Mouse (Mus musculus) heart, postnatal 0 days (tissue): ENCODE measurements around the gene Ankrd17. TPM values are rescaled to one million over a fixed set of nuclear protein-coding genes. Genes with fewer than 3 reads are reported as not detected.

Experiments used
- ATAC-seq: fragments of 200-750 bp; cut with Nextera tagmentation; 2 replicates; pipeline ENCODE4 v1.8.0; 2017; ENCODE audit warnings: low read depth, moderate number of reproducible peaks, moderate library complexity; ENCODE audit not compliant: insufficient read depth
- DNase-seq: peaks from one replicate; pipeline ENCODE4 v3.0.0-alpha.2; 2016; ENCODE audit warnings: low spot score
- H3K27ac ChIP-seq: fragments of 300-500 bp; sonication (generic); 2 replicates; pipeline ENCODE4 v1.5.1; 2014; ENCODE audit warnings: low read depth, mild to moderate bottlenecking
- H3K27me3 ChIP-seq: fragments of 300-500 bp; sonication (generic); 2 replicates; pipeline ENCODE4 v1.6.1; 2014; ENCODE audit warnings: low read length, mixed read lengths; ENCODE audit not compliant: control insufficient read depth, insufficient read depth
- H3K36me3 ChIP-seq: fragments of 300-500 bp; sonication (generic); replicated peaks from 2 replicates; pipeline ENCODE4 v1.6.1; 2014; ENCODE audit warnings: low read length, mixed read lengths; ENCODE audit not compliant: control insufficient read depth, insufficient read depth
- H3K4me1 ChIP-seq: fragments of 300-500 bp; sonication (generic); 2 replicates; pipeline ENCODE4 v1.6.1; 2014; ENCODE audit warnings: antibody characterized with exemption; ENCODE audit not compliant: control insufficient read depth, insufficient read depth
- H3K4me2 ChIP-seq: fragments of 300-500 bp; sonication (generic); 2 replicates; pipeline ENCODE4 v1.6.1; 2014; ENCODE audit warnings: low read depth, mild to moderate bottlenecking, low read length, moderate library complexity
- H3K4me3 ChIP-seq: fragments of 300-500 bp; sonication (generic); 2 replicates; pipeline ENCODE4 v1.5.1; 2014; ENCODE audit warnings: low read depth, low read length
- H3K9ac ChIP-seq: fragments of 300-500 bp; sonication (generic); replicated peaks from 2 replicates; pipeline ENCODE4 v1.6.1; 2014; ENCODE audit warnings: low read depth, low read length, mixed read lengths
- H3K9me3 ChIP-seq: fragments of 300-500 bp; sonication (generic); replicated peaks from 2 replicates; pipeline ENCODE4 v1.6.1; 2016; ENCODE audit warnings: low read length; ENCODE audit not compliant: control insufficient read depth
- CTCF ChIP-seq: IDR thresholded peaks from 2 replicates; pipeline ENCODE4 v1.5.1; 2016; ENCODE audit warnings: antibody characterized with exemption, control low read depth, low read depth
- EP300 ChIP-seq: IDR thresholded peaks from 2 replicates; pipeline ENCODE4 v1.6.1; 2016; ENCODE audit warnings: antibody characterized with exemption, low read depth
- WGBS: fragments of 180-500 bp; shearing (Covaris S2); extraction: QIAGEN DNeasy Blood & Tissue Kit; methylation state at CpG from one replicate; pipeline ENCODE4 v1.1.7; 2014; 5-methylcytosine and 5-hydroxymethylcytosine counted together
- polyA plus RNA-seq: library from polyadenylated mRNA; unstranded; fragments of >200 nt; fragmentation: Nextera tagmentation; extraction: Ambion mirVana; gene quantifications from 2 replicates; pipeline ENCODE4 v1.2.1, GENCODE M21; 2015
- total RNA-seq: library from RNA; depleted of rRNA; stranded (reverse); fragments of >200 nt; gene quantifications from 2 replicates; pipeline ENCODE4 v1.2.3, GENCODE M21; 2014; ENCODE audit warnings: low replicate concordance

Gene Ankrd17
- total and polyA plus RNA-seq, 2 experiments from 2014 or later, result 13.0 to 49.0 TPM

DNA sequence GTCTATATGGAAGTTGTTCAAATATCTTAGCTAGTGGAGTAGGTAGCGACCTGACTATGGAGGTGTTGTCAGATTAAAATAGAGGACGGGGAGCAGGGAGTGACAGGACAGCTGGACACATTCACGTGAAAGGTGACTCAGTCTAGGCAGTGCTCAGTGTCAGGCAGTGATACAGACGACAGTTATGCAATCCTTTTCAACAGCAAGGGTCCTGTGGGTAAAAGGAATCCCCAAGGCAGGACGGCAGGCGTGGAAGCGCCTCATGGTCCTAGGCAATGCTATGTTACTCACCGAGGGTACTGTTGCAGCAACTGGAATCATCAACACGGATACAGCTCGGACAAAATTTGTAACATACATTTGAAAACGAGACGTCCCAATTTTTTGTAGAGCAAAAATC is 149.2 kb downstream of the Ankrd17 start:
- H3K27me3 ChIP-seq, result no peaks in the 10 kb centered on the region
- H3K4me2 ChIP-seq, result no peak overlapping the region
- H3K27ac ChIP-seq, result no peak overlapping the region
- DNase-seq (no peak), ATAC-seq (no peak)
- WGBS, result 85% methylated on average over 12 of the region's 12 CpGs
- TF ChIP-seq EP300 (no peak), CTCF (no peak)
- peaks cover 55% of the 10 kb centered on the region for H3K36me3 ChIP-seq
- H3K4me3 ChIP-seq, result no peak overlapping the region
- no peaks in the 10 kb centered on the region for H3K9me3 ChIP-seq
- H3K4me1 ChIP-seq, result no peaks in the 10 kb centered on the region
- H3K9ac ChIP-seq, result no peak overlapping the region

DNA sequence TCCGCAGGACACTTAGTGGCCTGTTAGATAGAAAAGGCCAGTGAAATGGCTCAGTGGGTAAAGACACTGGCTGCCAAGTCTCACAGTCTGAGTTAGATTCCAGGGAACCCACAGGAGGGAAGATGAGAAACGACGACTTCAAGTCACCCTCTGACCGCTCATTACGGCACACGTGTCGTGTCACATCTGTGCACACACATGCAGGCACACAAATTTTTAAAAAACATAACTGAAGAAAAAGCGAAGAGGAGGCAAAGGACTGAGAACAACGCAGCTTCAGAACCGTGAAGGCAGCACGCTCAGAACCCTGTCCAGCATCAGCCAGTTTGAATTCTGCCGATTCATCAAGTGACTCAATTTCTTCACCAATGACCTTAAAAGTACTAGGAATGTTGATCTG is 153.0 kb downstream of the Ankrd17 start:
- WGBS, result 96% methylated on average over 12 of the region's 12 CpGs
- no peaks in the 10 kb centered on the region for H3K9me3 ChIP-seq
- no peak overlapping the region for H3K4me3 ChIP-seq
- TF ChIP-seq EP300, result no peak
- H3K36me3 ChIP-seq, result peaks cover 39% of the 10 kb centered on the region
- no peaks in the 10 kb centered on the region for H3K4me1 ChIP-seq
- no peak overlapping the region for H3K27ac ChIP-seq
- H3K9ac ChIP-seq, result no peak overlapping the region
- H3K4me2 ChIP-seq, result no peak overlapping the region
- no peaks in the 10 kb centered on the region for H3K27me3 ChIP-seq
- DNase-seq (no peak), ATAC-seq (no peak)

DNA sequence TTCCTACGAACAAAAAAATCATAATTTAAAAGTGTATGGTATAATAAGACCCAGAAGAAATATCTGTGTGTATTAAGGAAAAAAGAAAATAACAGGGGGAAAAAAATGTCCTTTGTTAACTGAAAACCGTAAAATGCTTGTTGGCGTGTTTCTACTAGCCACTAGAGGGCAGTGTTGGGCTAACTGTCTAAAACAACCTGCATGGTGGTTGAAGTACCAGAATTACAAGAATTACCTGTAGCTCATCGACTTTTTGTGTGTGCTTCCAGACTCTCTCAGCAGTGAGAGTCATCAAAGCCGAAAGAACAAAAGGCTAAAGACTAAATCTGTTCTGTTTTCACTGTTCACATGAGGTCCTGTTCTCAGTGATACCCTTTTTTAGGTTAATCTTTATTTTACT is 163.2 kb downstream of the Ankrd17 start:
- DNase-seq, result peak; percentile 36
- ATAC-seq, result no peak

DNA sequence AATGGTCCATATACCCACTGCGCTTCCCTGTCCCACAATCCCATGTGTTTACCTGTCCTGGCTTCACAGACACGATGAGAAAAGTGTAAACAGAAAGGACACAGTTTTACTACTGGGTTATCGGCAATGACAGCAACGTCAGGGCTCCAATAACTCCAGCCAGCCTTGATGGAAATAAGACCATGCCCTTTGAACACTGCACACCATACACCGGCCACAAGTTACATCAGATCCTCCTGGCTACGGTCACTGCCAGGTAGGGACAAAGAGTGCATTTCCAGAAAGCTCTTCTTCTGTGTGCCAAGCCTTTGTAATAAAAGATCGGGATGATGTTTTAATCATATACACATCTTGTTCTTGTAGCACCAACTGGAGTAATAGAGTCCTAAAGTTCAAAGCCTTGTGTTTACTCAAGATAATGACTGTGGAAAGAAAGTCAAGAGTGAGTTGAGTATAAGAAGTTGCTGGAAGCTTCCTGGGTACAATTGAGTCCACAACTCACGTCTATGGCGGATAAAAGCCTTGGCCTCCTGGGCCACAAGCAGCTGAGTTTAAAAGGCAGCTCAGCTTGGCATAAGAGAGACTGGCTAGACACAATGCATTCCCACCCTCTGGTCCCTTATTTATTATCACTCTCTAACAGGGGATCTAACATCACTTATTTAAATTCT is 163.8 kb downstream of the Ankrd17 start:
- Histone ChIP-seq H3K4me2 (no peak overlapping the region), H3K4me3 (no peak overlapping the region), H3K9ac (no peak overlapping the region), H3K9me3 (no peaks in the 10 kb centered on the region), H3K27ac (no peak overlapping the region), H3K4me1 (no peaks in the 10 kb centered on the region), H3K27me3 (no peaks in the 10 kb centered on the region), H3K36me3 (no peaks in the 10 kb centered on the region)
- ATAC-seq, result no peak
- WGBS, result 74% methylated on average over 9 of the region's 9 CpGs
- DNase-seq, result no peak
- TF ChIP-seq CTCF, result no peak
- no peak for TF ChIP-seq EP300

More for the DNA sequence above, 163.2 kb downstream of the Ankrd17 start:
- Histone ChIP-seq H3K4me2 (no peak overlapping the region), H3K36me3 (no peaks in the 10 kb centered on the region), H3K4me1 (no peaks in the 10 kb centered on the region), H3K27ac (no peak overlapping the region), H3K4me3 (no peak overlapping the region), H3K9ac (no peak overlapping the region), H3K9me3 (no peaks in the 10 kb centered on the region), H3K27me3 (no peaks in the 10 kb centered on the region)
- TF ChIP-seq EP300 (no peak), CTCF (peak; percentile 79)
- 14% methylated on average over 5 of the region's 5 CpGs for WGBS

DNA sequence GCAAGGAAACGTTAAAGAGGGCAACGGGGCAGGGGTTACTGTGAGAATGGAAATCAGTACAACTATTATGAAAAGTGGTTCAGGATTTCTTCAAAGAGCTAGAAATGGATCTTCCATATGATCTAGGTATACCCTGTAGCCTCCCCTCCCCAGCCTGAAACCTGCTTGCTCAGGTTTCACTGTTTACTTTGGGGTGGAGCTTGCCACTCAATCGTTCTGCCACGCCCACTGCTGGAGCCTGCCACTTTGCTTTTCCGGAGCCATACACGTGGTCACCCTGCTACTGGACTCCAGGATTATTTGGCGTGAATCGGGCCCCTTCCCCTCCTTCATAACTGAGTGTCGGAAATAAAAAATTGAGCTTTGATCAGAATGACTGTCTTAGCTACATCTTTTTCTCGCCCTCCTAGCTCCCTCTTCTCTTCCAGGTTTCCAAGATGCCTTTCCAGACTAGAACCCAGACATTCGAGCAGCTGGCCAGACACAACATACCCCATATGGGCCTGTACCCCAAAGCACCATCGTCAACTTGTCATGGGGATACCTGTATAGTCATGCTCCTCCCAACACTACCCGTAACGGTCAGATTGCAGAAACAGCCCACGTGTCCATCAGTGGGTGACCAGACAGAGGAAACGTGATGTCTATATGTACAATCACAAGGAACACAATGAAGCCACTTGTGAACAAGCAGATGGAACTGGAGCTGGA is 166.3 kb downstream of the Ankrd17 start:
- TF ChIP-seq EP300, result no peak
- no peak for TF ChIP-seq CTCF
- Histone ChIP-seq H3K4me2 (no peak overlapping the region), H3K4me1 (no peaks in the 10 kb centered on the region), H3K4me3 (no peak overlapping the region), H3K36me3 (no peaks in the 10 kb centered on the region), H3K9ac (no peak overlapping the region), H3K9me3 (no peaks in the 10 kb centered on the region), H3K27me3 (no peaks in the 10 kb centered on the region), H3K27ac (no peak overlapping the region)
- WGBS, result 50% methylated on average over 16 of the region's 16 CpGs
- ATAC-seq, result no peak
- no peak for DNase-seq

DNA sequence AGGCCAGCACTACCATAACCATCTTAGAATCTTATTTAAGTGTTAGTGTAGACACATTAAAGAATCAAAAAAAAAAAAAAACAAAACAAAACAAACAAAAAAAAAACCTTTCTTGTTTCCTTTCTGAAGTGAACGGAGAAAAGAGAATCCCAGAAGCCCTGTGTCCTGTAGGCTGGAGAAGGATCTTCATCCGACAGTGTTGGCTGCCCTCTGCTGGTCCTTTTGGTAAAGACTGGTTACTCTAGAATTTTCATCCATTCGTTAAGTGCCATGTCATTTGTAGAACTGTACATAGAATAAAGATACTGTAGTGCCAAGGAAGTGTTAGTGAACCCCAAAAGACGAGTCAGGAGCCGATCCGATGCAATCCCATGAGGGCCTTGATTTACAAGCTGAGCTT is 171.5 kb downstream of the Ankrd17 start:
- Histone ChIP-seq H3K36me3 (no peaks in the 10 kb centered on the region), H3K27me3 (no peaks in the 10 kb centered on the region), H3K27ac (no peak overlapping the region), H3K4me2 (no peak overlapping the region), H3K9ac (no peak overlapping the region), H3K4me1 (no peaks in the 10 kb centered on the region), H3K4me3 (no peak overlapping the region), H3K9me3 (no peaks in the 10 kb centered on the region)
- no peak for ATAC-seq
- WGBS, result 15% methylated on average over 6 of the region's 6 CpGs
- peak; percentile 73 for DNase-seq
- TF ChIP-seq EP300 (no peak), CTCF (peak; percentile 77)
